Mouse (Mus musculus) hematopoietic stem cell, adult 5-6 weeks (primary cell): ENCODE measurements around the gene Hamp. TPM values are rescaled to one million over a fixed set of nuclear protein-coding genes. Genes with fewer than 3 reads are reported as not detected.

Source experiments
- ATAC-seq, 2 experiments: fragments of 125-278 bp in 1 of 2; replicated peaks in 1 of 2; 2 replicates each; pipeline ENCODE4 v1.8.0; 2016 to 2017; ENCODE audit warnings: inconsistent platforms in 2 of 2, mild to moderate bottlenecking in 2 of 2, moderate number of reproducible peaks in 2 of 2, low read depth in 1 of 2, moderate TSS enrichment in 1 of 2; ENCODE audit not compliant: low FRiP score in 2 of 2, poor library complexity in 2 of 2, severe bottlenecking in 2 of 2, insufficient read depth in 1 of 2, low TSS enrichment in 1 of 2
- total RNA-seq: library from RNA; stranded (forward); fragments of 172-1452, 232-1000 nt; gene quantifications from 2 replicates; pipeline ENCODE4 v1.2.3, GENCODE M21; 2017

The Hamp gene
- not detected in 2 replicates for total RNA-seq

GRCm38 (mm10) chr7:30943909-30944635, at the start of gene Hamp:
Gene Hamp (minus strand): TSS chr7:30944032.
- ATAC-seq, result no peak

GRCm38 (mm10) chr7:30992148-30992547, 48.3 kb upstream of the Hamp start:
- ATAC-seq, result no peak

DNA sequence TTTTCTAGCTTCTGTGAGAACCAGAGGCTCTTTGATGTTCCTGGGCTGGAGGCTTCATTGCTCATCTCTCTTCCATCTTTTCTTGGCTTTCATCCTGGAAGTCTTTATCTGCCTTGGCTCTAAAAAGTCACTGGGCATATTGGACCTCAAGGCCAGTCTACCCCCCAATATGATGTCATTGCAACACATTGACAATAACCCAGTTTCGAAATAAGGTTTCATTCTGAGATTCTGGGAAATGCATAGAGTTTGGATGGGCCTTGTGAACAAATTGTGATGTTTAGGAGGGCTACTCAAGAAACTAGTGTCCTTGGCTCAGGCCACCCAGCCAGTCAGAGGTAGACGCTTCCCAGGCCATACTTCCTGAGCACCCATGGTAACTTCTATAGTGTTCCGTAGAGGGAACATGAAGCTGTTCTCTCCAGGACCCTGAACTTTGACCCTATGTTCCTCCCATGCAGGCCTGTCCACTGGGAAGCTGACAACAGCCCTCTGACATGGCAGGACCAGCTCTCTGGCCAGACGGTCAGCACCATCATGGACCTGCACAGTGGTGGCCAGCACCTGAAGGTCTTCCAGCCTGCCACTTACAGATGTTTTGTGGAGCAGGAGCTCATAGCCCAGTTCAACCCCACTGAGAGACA, 44.8 kb upstream of the Hamp start:
- no peak for ATAC-seq

GRCm38 (mm10) chr7:30985357-30985756, 41.5 kb upstream of the Hamp start:
- ATAC-seq, result no peak

DNA sequence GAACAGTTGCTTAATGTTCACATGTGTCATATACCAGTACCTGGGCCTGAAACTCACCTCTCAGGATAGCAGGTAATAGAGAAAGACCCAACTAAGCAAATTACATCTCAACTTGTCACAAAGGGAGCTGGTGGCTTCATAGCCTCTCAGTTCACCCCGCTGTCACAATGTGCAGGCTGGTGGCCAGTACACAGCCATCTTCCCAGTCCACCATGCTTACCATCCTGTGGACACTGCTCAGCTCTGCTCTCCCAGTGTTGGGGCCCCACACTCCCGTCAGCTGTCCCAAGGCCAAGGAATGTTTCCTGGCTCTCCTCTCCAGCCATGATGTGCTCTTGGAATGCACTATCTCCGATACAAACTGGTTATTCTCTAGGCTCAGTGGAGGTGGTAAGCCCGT, 37.9 kb upstream of the Hamp start:
- no peak for ATAC-seq

GRCm38 (mm10) chr7:30973501-30974289, 29.9 kb upstream of the Hamp start, which contains the start of gene Fam187b:
Gene Fam187b (plus strand): TSS chr7:30973790.
- peak; percentile 90 to 91 for ATAC-seq

GRCm38 (mm10) chr7:30973251-30973500, 29.3 kb upstream of the Hamp start, which contains the start of gene Lsr:
Gene Lsr (minus strand): TSS chr7:30973464.
- no peak for ATAC-seq

GRCm38 (mm10) chr7:30972426-30973250, 28.8 kb upstream of the Hamp start:
- no peak for ATAC-seq

DNA sequence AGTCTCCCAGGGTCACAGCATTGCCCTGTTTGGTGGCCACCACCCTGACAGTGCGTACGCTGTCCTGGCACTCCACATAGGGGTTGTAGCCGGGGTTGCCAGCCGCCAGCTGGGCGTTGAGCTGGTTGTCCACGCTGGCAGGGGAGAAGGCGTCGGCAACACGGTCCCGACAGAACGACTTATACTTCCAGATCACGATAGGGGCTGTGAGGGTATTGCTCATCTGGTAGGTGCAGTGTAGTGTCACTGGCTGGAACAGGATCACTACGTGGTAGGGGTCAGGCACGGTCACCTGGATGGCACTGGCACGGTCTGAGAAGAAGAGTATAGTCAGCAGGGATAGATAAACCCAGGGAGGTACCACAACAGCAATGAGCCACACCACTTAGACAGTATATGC, 28.1 kb upstream of the Hamp start:
- ATAC-seq, result no peak

DNA sequence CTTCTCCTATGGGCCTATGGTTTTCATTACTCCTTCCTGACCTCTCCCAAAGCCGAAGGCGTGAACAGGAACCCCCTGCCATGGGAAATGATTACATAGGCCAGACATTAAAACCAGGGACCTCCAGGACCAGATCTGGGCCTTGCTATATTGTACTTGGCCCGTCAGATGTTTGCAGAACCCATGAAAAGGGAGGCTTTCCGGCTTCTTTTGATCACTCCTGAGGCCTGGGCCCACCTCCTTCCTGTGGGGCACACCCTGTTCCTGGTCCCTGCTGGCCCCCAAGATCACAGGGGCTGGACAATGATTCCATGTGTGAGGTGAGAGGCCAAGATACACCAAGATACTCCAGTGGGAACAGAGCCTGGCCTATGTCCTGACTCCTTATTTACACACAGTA, 25.3 kb upstream of the Hamp start:
- no peak for ATAC-seq

DNA sequence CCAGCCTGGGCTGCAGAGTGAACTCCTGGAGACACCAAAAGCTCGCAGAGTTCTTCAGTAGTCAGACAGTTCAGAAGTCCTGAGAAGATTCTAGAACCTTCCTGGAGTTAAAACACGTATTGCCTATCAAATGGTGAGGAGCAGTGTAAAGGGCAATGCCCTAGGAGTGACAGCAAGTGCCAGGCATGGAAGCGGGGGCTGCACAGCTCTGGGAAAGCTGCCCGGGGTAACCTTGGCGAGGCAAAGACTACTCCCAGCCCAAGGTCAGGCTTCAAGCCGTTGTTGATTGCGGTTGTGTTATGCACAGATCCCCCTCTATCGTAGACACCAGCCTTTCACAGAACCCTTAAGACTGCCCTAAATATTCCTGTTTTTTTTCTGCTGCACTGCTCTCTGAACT, 24.8 kb upstream of the Hamp start:
- ATAC-seq, result no peak

GRCm38 (mm10) chr7:30966657-30967056, 22.8 kb upstream of the Hamp start:
- peak; percentile 29 to 44; a peak in 1 of 4 replicates for ATAC-seq

DNA sequence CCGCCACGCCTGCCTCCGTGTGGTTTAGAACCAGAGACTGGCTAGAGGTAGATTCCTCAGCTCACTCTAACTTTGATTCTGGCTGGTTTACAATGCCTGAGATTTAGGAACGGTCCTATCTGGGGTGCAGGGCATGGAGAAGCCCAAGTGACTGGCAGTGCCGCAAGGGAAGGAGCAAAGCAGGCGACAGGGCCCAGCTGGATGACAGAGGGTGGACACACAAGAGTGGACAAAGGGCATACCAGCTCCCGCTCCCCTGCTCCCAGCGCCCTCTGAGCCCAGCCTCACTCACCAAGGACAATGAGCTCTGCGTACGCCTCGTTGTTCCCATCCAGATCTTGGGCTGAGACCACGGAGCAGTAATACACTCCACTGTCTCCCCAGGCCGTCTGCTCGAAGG, 21.8 kb upstream of the Hamp start:
- no peak for ATAC-seq

GRCm38 (mm10) chr7:30964366-30964765, 20.5 kb upstream of the Hamp start:
- ATAC-seq, result no peak

GRCm38 (mm10) chr7:30962862-30963261, 19.0 kb upstream of the Hamp start:
- ATAC-seq, result no peak

DNA sequence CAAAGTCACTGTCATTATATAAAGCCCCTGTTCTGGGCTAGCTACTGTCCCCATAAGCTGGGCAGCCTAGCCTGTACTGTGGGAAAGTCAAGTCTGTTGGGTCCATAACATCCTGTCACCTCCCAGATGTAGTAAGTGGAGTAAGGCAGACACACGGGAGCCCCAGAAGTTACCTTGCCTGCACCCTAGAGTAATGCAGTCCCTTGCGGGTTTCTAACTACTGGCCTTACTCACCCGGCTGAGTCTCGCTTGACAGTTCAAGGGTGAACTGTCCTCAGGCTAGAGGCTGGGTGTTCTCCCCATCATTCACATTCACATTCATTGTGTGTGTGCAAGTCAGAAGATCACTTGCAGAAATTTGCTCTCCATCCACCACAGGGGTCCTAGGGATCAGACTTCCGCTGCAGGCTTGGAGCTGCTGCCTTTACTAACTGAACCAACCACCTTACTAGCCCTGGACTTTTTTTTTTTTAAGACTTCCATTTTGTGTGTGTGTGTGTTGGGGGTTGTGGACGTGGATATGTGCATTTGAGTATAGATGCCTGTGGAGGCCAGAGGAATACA, 16.0 kb upstream of the Hamp start:
- ATAC-seq, result no peak

DNA sequence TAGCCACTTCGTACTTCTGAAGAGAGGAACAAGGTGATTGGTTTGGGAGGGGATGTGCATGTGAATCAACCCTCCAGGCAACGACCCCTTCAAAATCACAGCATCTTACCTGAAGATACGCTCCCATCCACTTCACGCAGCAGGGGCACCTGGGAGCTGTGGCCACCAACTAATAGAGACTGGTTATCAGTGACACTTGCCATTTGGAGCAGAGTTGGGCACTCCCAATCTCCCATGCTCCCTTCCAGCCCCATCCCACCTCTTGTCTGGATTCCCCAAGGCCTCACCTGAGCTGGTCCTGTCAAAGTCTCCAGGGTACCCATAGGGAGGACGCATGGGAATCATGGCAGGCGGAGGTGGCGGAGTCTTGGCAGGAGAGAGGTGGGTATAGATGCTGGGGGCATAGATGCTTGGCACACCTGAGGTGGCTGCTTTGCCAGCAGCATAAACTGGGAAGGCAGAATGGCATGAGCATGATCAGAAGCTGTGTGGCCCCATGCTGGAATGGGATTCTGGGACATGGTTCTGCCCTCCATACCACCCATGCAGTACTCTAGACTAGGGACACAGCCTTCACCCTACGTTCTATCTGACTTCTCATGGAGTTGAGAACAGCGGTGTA, 15.1 kb upstream of the Hamp start:
- no peak for ATAC-seq
